Mouse (Mus musculus) midbrain, embryonic 15.5 days (tissue): ENCODE measurements around the gene Tas2r125. TPM values are rescaled to one million over a fixed set of nuclear protein-coding genes. Genes with fewer than 3 reads are reported as not detected.
"Not testable (repeated sequence)": the region's sequence is repeated elsewhere in the genome, so short reads cannot be mapped to it uniquely, and the experiment has no call there.

Source experiments
- ATAC-seq: fragments of 200-750 bp; cut with Nextera tagmentation; replicated peaks from 2 replicates; pipeline ENCODE4 v1.8.0; 2017; ENCODE audit warnings: moderate TSS enrichment
- H3K27ac ChIP-seq: fragments of 300-500 bp; sonication (generic); 2 replicates; pipeline ENCODE4 v1.5.1; 2015; ENCODE audit warnings: mild to moderate bottlenecking, inconsistent platforms
- H3K27me3 ChIP-seq: fragments of 300-500 bp; sonication (generic); replicated peaks from 2 replicates; pipeline ENCODE4 v1.6.1; 2015; ENCODE audit warnings: inconsistent platforms
- H3K36me3 ChIP-seq: fragments of 300-500 bp; sonication (generic); replicated peaks from 2 replicates; pipeline ENCODE4 v1.6.1; 2015; ENCODE audit warnings: inconsistent platforms
- H3K4me1 ChIP-seq: fragments of 300-500 bp; sonication (generic); 2 replicates; pipeline ENCODE4 v1.6.1; 2015; ENCODE audit warnings: inconsistent platforms
- H3K4me2 ChIP-seq: fragments of 300-500 bp; sonication (generic); 2 replicates; pipeline ENCODE4 v1.6.1; 2015; ENCODE audit warnings: inconsistent platforms, mild to moderate bottlenecking, moderate library complexity
- H3K4me3 ChIP-seq: fragments of 300-500 bp; sonication (generic); 2 replicates; pipeline ENCODE4 v1.5.1; 2015; ENCODE audit warnings: mild to moderate bottlenecking, inconsistent platforms
- H3K9ac ChIP-seq: fragments of 300-500 bp; sonication (generic); 2 replicates; pipeline ENCODE4 v1.6.1; 2015; ENCODE audit warnings: mild to moderate bottlenecking, inconsistent platforms
- H3K9me3 ChIP-seq: fragments of 300-500 bp; sonication (generic); 2 replicates; pipeline ENCODE4 v1.6.1; 2016; ENCODE audit warnings: inconsistent platforms
- WGBS: fragments of 180-500 bp; shearing (Covaris S2); methylation state at CpG from one replicate; pipeline ENCODE4 v1.1.7; 2015; ENCODE audit warnings: mixed read lengths; 5-methylcytosine and 5-hydroxymethylcytosine counted together
- polyA plus RNA-seq: library from polyadenylated mRNA; unstranded; fragments of >200 nt; fragmentation: Nextera tagmentation; extraction: Ambion mirVana; gene quantifications from 2 replicates; pipeline ENCODE4 v1.2.1, GENCODE M21; 2015

Gene Tas2r125
- not detected in 2 replicates for polyA plus RNA-seq

GRCm38 (mm10) chr6:132909351-132909750 lies at the start of gene Tas2r125:
Gene Tas2r125, plus strand, starts transcription at chr6:132909651.
- Histone ChIP-seq H3K27me3 (no peaks in the 10 kb centered on the region), H3K36me3 (no peaks in the 10 kb centered on the region), H3K9me3 (peaks cover 2% of the 10 kb centered on the region; the same call in 1 of the 2 replicates), H3K27ac (no peak within 1 kb of the TSS), H3K9ac (no peak within 1 kb of the TSS), H3K4me1 (no peaks in the 10 kb centered on the region), H3K4me3 (no peak within 1 kb of the TSS), H3K4me2 (no peak within 1 kb of the TSS)
- ATAC-seq = no peak
- WGBS = 84% methylated on average over 3 of the region's 3 CpGs

- Histone ChIP-seq H3K4me3 (no peak within 1 kb of the TSS), H3K27ac (no peak within 1 kb of the TSS), H3K9me3 (no peaks in the 10 kb centered on the region), H3K36me3 (no peaks in the 10 kb centered on the region), H3K4me2 (no peak within 1 kb of the TSS), H3K27me3 (no peaks in the 10 kb centered on the region), H3K9ac (no peak within 1 kb of the TSS), H3K4me1 (no peaks in the 10 kb centered on the region)
- ATAC-seq = no peak
These were observed 41.7 kb upstream of the Tas2r125 start, which contains the start of gene Tas2r110 for GRCm38 (mm10) chr6:132867708-132868107. Gene Tas2r110, plus strand, starts transcription at chr6:132868008.

GRCm38 (mm10) chr6:132892711-132893110 lies 16.7 kb upstream of the Tas2r125 start, which contains the start of gene Tas2r113:
Gene Tas2r113, plus strand, starts transcription at chr6:132893011.
- no peaks in the 10 kb centered on the region for H3K9me3 ChIP-seq
- no peak for ATAC-seq
- no peaks in the 10 kb centered on the region for H3K27me3 ChIP-seq
- H3K9ac ChIP-seq = no peak within 1 kb of the TSS
- WGBS = 82% methylated on average over 1 of the region's 1 CpGs
- H3K4me1 ChIP-seq = no peaks in the 10 kb centered on the region
- H3K4me3 ChIP-seq = no peak within 1 kb of the TSS
- no peak within 1 kb of the TSS for H3K27ac ChIP-seq
- no peaks in the 10 kb centered on the region for H3K36me3 ChIP-seq
- no peak within 1 kb of the TSS for H3K4me2 ChIP-seq

- not testable (repeated sequence) for H3K36me3 ChIP-seq, H3K4me2 ChIP-seq, H3K27ac ChIP-seq, H3K4me3 ChIP-seq, ATAC-seq, H3K9ac ChIP-seq, H3K27me3 ChIP-seq, H3K9me3 ChIP-seq, H3K4me1 ChIP-seq
These were observed 31.9 kb downstream of the Tas2r125 start for GRCm38 (mm10) chr6:132941376-132941775.

- no peak for ATAC-seq
- Histone ChIP-seq H3K4me3 (no peak within 1 kb of the TSS), H3K27me3 (no peaks in the 10 kb centered on the region), H3K4me1 (no peaks in the 10 kb centered on the region), H3K36me3 (no peaks in the 10 kb centered on the region), H3K9ac (no peak within 1 kb of the TSS), H3K27ac (no peak within 1 kb of the TSS), H3K4me2 (no peak within 1 kb of the TSS), H3K9me3 (no peaks in the 10 kb centered on the region)
- 77% methylated on average over 2 of the region's 2 CpGs for WGBS
These were observed 41.4 kb downstream of the Tas2r125 start, which contains the start of gene Tas2r129 for GRCm38 (mm10) chr6:132950802-132951201. Gene Tas2r129, plus strand, starts transcription at chr6:132951102.

GRCm38 (mm10) chr6:132957819-132958218 lies 48.4 kb downstream of the Tas2r125 start, which contains the start of gene Tas2r131:
Gene Tas2r131, minus strand, starts transcription at chr6:132957919.
- Histone ChIP-seq H3K36me3 (no peaks in the 10 kb centered on the region), H3K4me1 (no peaks in the 10 kb centered on the region), H3K27me3 (no peaks in the 10 kb centered on the region), H3K4me2 (no peak within 1 kb of the TSS), H3K9me3 (no peaks in the 10 kb centered on the region), H3K27ac (no peak within 1 kb of the TSS), H3K4me3 (no peak within 1 kb of the TSS), H3K9ac (no peak within 1 kb of the TSS)
- WGBS = 63% methylated on average over 1 of the region's 1 CpGs
- no peak for ATAC-seq

Other genes with a start within 250 kb of the Tas2r125 start
- not detected in 2 replicates for gene Tas2r121, start 208.6 kb upstream of the Tas2r125 start, polyA plus RNA-seq
- not detected in 2 replicates for gene Tas2r122, start 197.7 kb upstream of the Tas2r125 start, polyA plus RNA-seq
- not detected in 2 replicates for gene Tas2r115, start 171.6 kb upstream of the Tas2r125 start, polyA plus RNA-seq
- gene Tas2r124, start 154.9 kb upstream of the Tas2r125 start, polyA plus RNA-seq = not detected in 2 replicates
- not detected in 2 replicates for gene Tas2r102, start 147.5 kb upstream of the Tas2r125 start, polyA plus RNA-seq
- not detected in 2 replicates for gene Tas2r136, start 131.5 kb upstream of the Tas2r125 start, polyA plus RNA-seq
- not detected in 2 replicates for gene Tas2r117, start 106.8 kb upstream of the Tas2r125 start, polyA plus RNA-seq
- gene Tas2r123, start 62.5 kb upstream of the Tas2r125 start, polyA plus RNA-seq = not detected in 2 replicates
- not detected in 2 replicates for gene Tas2r116, start 54.2 kb upstream of the Tas2r125 start, polyA plus RNA-seq
- gene Tas2r110, start 41.6 kb upstream of the Tas2r125 start, polyA plus RNA-seq = not detected in 2 replicates
- gene Tas2r113, start 16.6 kb upstream of the Tas2r125 start, polyA plus RNA-seq = not detected in 2 replicates
- not detected in 2 replicates for gene Tas2r129, start 41.5 kb downstream of the Tas2r125 start, polyA plus RNA-seq
- not detected in 2 replicates for gene Tas2r131, start 48.3 kb downstream of the Tas2r125 start, polyA plus RNA-seq
- gene Tas2r109, start 71.3 kb downstream of the Tas2r125 start, polyA plus RNA-seq = not detected in 2 replicates
- not detected in 2 replicates for gene Tas2r103, start 127.5 kb downstream of the Tas2r125 start, polyA plus RNA-seq
- not detected in 2 replicates for gene Tas2r140, start 146.2 kb downstream of the Tas2r125 start, polyA plus RNA-seq
- gene Smim10l1, start 195.3 kb downstream of the Tas2r125 start, polyA plus RNA-seq = 109 and 123 TPM in 2 replicates